Mouse (Mus musculus) embryonic stem cell, embryonic (primary cell): ENCODE results near the gene Olfr20.
"Not testable (repeated sequence)": the region's sequence is repeated elsewhere in the genome, so short reads cannot be mapped to it uniquely, and the experiment has no call there.

Experiments used
- CTCF ChIA-PET, 4 experiments: fragments of 300-600 bp in 2 of 4; fragments of 350-600 bp in 2 of 4; sonication (Branson Sonifier 250); formaldehyde crosslinking; loops; one replicate each; lab custom pipeline; 2022; ENCODE audit warnings: inconsistent platforms in 2 of 4; lab: Charles Lee
- POLR2A ChIA-PET, 4 experiments: fragments of 300-600 bp in 2 of 4; fragments of 350-600 bp in 2 of 4; sonication (Branson Sonifier 250); formaldehyde crosslinking; loops; one replicate each; lab custom pipeline; 2022; ENCODE audit warnings: antibody characterized with exemption in 4 of 4, inconsistent platforms in 1 of 4; lab: Charles Lee

Gene Olfr20

DNA sequence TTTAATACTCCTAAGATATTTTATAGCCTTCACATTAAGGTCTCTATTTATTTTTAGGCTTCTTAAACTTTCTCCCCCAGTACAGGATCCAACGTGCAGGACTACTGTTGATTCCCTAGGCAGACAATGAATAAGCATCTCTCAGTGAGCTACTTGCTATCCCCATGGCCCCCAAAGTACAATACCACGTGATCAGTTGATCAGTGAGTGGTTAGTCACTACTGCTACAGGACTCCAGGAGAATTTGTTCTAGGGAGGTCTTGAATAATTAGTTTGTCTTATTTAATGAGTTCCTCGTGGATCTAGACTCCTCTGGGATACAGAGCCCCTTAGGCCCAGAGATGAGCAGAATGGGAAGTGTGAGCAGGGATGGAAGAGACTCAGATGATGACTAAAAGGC is at the start of gene Olfr20:
Olfr20 (plus strand) TSS at position 301 of the 400 bp plus-strand sequence.
- ChIA-PET CTCF (no interaction called here), POLR2A (no interaction called here)

DNA sequence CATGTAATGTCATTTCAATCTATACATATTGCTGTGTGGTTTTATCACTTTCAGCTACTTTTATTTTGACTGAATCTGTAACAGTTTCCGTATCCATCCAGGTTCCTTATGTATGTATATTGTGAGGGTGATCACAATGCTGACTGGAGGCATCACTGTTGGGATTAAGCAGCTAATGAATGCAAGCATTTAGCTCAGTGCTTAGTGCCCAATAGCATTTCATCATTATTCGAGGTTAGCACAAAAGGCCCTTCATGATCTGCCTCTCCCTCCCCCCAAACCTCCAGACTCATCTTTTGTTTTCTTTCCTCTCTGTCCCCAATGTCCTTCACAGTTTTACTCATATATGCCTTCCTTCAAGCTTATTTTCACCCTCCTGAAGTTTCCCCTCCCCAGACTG is 47.5 kb upstream of the Olfr20 start:
- POLR2A ChIA-PET = interaction anchor here in 2 of 4 experiments (0.7 kb wide), 2 partner anchors 16 to 734 kb away, joined by 3 read pairs; no protein-coding TSS in a partner anchor
- CTCF ChIA-PET = interaction anchor here in 1 of 4 experiments (0.6 kb wide), 1 partner anchor 1766 kb away, joined by 3 read pairs; no protein-coding TSS in a partner anchor

DNA sequence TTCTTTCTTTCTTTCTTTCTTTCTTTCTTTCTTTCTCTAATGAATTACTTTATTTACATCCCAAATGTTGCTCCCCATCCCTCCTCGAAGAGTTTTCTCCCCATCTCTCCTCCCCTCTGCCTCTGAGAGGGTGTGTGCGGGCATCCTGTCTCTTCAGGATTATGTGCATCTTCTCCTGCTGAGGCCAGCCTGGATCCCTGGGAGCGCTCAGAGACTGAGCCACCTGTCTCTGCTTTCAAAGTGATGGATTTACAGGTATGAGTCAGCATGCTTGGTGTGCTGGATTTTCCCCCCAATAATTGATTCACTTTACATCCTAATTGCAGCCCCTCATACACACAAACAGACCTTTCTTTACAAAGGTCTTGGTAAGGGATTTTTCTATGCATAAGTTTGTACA is 34.6 kb upstream of the Olfr20 start:
- ChIA-PET POLR2A (no interaction called here), CTCF (no interaction called here)

DNA sequence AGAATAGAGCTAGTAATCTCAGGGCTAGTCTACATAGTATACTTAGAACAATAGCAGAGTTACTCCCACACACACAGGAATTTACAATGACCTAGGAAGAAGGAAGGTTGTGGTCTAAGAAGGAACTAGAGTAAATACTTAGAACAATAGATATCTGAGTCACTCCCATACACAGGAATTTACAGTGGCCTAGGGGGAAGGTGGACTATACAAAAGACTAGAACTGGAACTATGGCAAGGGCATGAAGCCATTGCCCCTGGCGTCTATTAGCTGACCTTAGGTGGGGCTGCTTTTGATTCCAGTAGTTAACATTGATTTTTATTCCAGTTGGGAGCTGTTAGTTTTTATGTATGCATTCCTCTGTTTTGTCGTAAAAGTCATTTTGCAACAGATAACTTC is 32.0 kb upstream of the Olfr20 start:
- ChIA-PET CTCF (interaction anchor here in 1 of 4 experiments (1.1 kb wide), 1 partner anchor 37 kb away, joined by 4 read pairs; no protein-coding TSS in a partner anchor), POLR2A (interaction anchor here in 3 of 4 experiments (0.8 to 2.2 kb wide), 10 partner anchors 11 to 180 kb away, joined by 3 to 7 read pairs (median 4); partner anchors contain the start of genes Aspa (in 1 of the 3), Ctns (in 1 of the 3), Gm49340 (in 1 of the 3) and Haspin (in 1 of the 3))

DNA sequence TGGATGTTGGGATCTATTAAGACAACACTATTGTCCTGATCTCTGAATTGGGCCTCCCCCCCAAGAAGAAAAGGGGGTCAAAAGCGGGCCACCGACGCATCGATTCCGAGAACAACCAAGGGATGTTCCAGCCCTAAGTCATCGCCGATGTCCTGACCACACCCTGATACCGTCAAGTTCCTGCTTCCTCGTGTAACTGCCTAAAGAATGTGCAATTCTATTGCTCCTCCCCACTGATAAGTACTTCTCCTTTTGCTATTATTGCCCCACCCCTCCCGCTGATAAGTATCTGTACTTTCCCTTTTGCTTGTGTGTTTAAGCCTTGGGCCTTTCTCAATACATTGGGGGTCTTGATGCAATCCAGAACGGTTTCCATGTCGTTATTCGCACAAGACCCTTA is 29.5 kb upstream of the Olfr20 start:
- CTCF ChIA-PET = not testable (repeated sequence)

GRCm38 (mm10) chr11:73323906-73324830 is 26.4 kb upstream of the Olfr20 start:
- ChIA-PET POLR2A (interaction anchor here in 1 of 4 experiments (0.7 kb wide), 1 partner anchor 1423 kb away, joined by 5 read pairs; no protein-coding TSS in a partner anchor), CTCF (no interaction called here)

More for the DNA sequence above, 29.5 kb upstream of the Olfr20 start:
- POLR2A ChIA-PET = interaction anchor here in 1 of 4 experiments (0.6 to 0.8 kb wide), 2 partner anchors 97 to 114 kb away, joined by 3 to 4 read pairs; no protein-coding TSS in a partner anchor

DNA sequence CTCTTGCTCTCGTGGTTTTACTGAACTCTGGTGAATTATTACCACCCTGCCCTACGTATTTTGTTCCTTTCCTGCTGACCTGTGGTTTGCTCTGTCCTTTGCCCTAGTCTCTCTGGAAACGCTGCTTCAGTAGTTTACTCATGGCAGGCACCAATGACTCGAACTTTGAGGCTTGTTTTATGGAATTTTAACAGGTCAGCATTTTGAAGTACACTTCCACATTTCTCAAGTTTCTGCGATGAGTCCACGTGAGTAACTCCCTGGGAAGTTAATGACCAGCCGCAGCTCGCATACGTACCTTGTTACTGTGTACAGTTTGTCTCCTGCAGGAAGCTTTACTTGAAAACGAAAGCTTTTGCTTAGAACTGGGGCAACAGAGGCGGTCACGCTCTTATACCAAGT is 24.1 kb upstream of the Olfr20 start:
- POLR2A ChIA-PET = interaction anchor here in 1 of 4 experiments (1.5 kb wide), 1 partner anchor 9 kb away, joined by 4 read pairs; no protein-coding TSS in a partner anchor
- CTCF ChIA-PET = no interaction called here

GRCm38 (mm10) chr11:73327361-73327760 is 23.2 kb upstream of the Olfr20 start:
- ChIA-PET POLR2A (no interaction called here), CTCF (interaction anchor here in 1 of 4 experiments (0.8 kb wide), 1 partner anchor 8 kb away, joined by 10 read pairs; no protein-coding TSS in a partner anchor)

- POLR2A ChIA-PET = interaction anchor here in 2 of 4 experiments (1.0 to 1.5 kb wide), 4 partner anchors 11 to 192 kb away, joined by 3 read pairs; partner anchors contain the start of gene Haspin (in 1 of the 2)
These were observed 21.1 kb upstream of the Olfr20 start, which contains the start of the genes Aspa, Gm49340 and Spata22 for GRCm38 (mm10) chr11:73329442-73329841. Gene Aspa (minus strand): TSS chr11:73329596. Gene Gm49340 (plus strand): TSS chr11:73329741. Gene Spata22 (plus strand): TSS chr11:73329741.

DNA sequence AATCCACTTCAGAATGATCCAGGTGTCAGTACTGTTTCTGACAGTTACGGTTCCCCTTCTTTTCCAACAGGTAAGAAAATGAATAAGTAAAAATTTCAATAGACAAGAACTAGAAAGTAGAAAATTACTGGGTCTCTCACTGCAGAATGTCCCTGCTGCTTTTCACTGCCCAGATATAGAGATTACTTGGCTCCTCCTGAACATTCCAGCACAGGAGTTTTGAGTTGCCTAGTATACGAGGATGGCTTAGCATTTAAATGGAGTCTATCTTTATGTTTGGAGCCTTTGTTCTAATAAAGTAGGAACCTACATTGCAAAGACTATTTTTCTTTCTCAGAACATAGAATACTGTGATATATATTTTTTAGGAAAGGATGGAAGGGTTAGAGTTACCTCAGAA is 17.2 kb upstream of the Olfr20 start:
- CTCF ChIA-PET = no interaction called here

More at GRCm38 (mm10) chr11:73329442-73329841, 21.1 kb upstream of the Olfr20 start, which contains the start of the genes Aspa, Gm49340 and Spata22:
- CTCF ChIA-PET = no interaction called here

GRCm38 (mm10) chr11:73336919-73337318 is 13.7 kb upstream of the Olfr20 start:
- POLR2A ChIA-PET = no interaction called here

More for the DNA sequence above, 17.2 kb upstream of the Olfr20 start:
- POLR2A ChIA-PET = no interaction called here

DNA sequence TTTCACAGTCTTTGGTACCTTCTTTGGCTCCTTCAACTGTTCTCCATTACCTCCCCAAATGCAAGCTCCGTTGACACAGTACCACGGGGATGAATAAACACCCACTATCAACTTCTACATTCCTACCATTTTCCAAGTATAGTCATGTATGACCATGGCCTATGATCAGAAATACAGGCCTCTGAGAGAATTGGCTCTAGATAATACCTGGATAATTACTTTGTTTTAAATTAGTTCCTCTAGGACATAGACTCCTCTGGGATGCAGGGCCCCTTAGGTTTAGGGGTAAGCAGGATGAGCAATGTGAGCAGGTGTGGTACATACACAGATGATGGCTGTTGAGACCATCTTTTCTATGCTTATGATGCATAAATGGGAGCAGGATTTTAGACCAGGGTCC is 20.4 kb downstream of the Olfr20 start, which contains the start of gene Olfr376:
Olfr376 (plus strand) TSS at position 301 of the 400 bp plus-strand sequence.
- POLR2A ChIA-PET = no interaction called here
- CTCF ChIA-PET = no interaction called here

More at GRCm38 (mm10) chr11:73336919-73337318, 13.7 kb upstream of the Olfr20 start:
- CTCF ChIA-PET = no interaction called here

DNA sequence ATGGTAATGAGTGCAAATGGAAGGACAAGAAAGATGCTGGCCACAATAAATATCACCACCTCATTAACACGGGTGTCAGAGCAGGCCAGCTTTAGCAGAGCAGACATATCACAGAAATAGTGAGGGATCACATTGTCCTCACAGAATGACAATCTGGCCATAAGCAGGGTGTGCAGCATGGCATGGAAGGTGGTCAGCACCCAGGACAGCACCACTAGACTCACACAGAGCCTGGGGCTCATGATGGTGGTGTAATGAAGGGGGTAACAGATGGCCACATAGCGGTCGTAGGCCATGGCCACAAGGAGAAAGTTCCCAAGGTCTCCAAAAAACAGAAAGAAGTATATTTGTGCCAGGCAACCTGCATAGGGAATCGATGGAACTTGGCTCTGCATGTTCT is 44.8 kb downstream of the Olfr20 start:
- ChIA-PET POLR2A (no interaction called here), CTCF (no interaction called here)

DNA sequence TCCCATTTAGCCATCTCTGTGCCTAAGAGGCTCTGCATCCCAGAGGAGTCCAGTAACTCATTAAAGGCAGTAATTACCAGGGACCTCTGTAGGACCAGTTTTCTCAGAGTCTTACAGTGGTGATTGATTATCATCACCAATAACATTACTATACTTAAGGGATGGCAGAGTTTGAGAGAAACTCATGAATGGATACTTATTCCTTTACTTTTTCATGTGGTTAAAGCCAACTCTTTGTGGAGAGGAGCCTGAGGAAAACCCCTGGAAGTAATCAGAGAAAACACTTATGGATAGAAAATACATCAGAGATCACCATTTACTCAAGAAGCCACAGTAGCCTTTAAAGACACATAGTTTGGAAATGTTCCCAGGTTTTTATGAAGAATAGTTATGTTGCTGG is 48.9 kb downstream of the Olfr20 start, which contains the start of gene Olfr1:
Olfr1 (minus strand) TSS at position 101 of the 400 bp plus-strand sequence.
- POLR2A ChIA-PET = no interaction called here
- CTCF ChIA-PET = no interaction called here
